Mouse (Mus musculus): ENCODE measurements around the gene Hist1h4f.
A peak's percentile ranks its signal among the peaks of the same experiment; 100 is the strongest.
"Not testable (repeated sequence)": the region's sequence is repeated elsewhere in the genome, so short reads cannot be mapped to it uniquely, and the experiment has no call there.

Hist1h4f gene

GRCm38 (mm10) chr13:23551146-23551834 is at the start of gene Hist1h4f:
Gene Hist1h4f (minus strand): TSS chr13:23551648.
- DNase-seq (ENCODE audit: low spot score in 2 of 2), result peak; percentile 84

GRCm38 (mm10) chr13:23597957-23598356 is 46.5 kb upstream of the Hist1h4f start:
- peak; percentile 64 to 77 for DNase-seq (ENCODE audit: low spot score in 2 of 2)

- DNase-seq (ENCODE audit: low spot score in 2 of 2), result no peak
Observed at GRCm38 (mm10) chr13:23595622-23596372, 44.3 kb upstream of the Hist1h4f start.

GRCm38 (mm10) chr13:23595185-23595584 is 43.7 kb upstream of the Hist1h4f start:
- DNase-seq (ENCODE audit: low spot score in 2 of 2), result no peak

GRCm38 (mm10) chr13:23593051-23593770 is 41.8 kb upstream of the Hist1h4f start:
- DNase-seq (ENCODE audit: low spot score in 2 of 2), result no peak

GRCm38 (mm10) chr13:23592614-23593013 is 41.2 kb upstream of the Hist1h4f start:
- DNase-seq (ENCODE audit: low spot score in 2 of 2), result no peak

GRCm38 (mm10) chr13:23591886-23592285 is 40.4 kb upstream of the Hist1h4f start:
- DNase-seq (ENCODE audit: low spot score in 2 of 2), result not testable (repeated sequence)

- DNase-seq (ENCODE audit: low spot score in 2 of 2), result no peak
Observed at GRCm38 (mm10) chr13:23591206-23591605, 39.8 kb upstream of the Hist1h4f start.

GRCm38 (mm10) chr13:23586940-23587225 is 35.4 kb upstream of the Hist1h4f start:
- DNase-seq (ENCODE audit: low spot score in 2 of 2), result no peak

GRCm38 (mm10) chr13:23586099-23586939 is 34.9 kb upstream of the Hist1h4f start:
- no peak for DNase-seq (ENCODE audit: low spot score in 2 of 2)

GRCm38 (mm10) chr13:23585442-23586098 is 34.1 kb upstream of the Hist1h4f start:
- peak in 1 of 2 experiments; percentile 72 for DNase-seq (ENCODE audit: low spot score in 2 of 2)

GRCm38 (mm10) chr13:23585029-23585441 is 33.6 kb upstream of the Hist1h4f start:
- peak; percentile 78 to 79 for DNase-seq (ENCODE audit: low spot score in 2 of 2)

GRCm38 (mm10) chr13:23584331-23584730 is 32.9 kb upstream of the Hist1h4f start:
- DNase-seq (ENCODE audit: low spot score in 2 of 2), result no peak

- no peak for DNase-seq (ENCODE audit: low spot score in 2 of 2)
Observed at GRCm38 (mm10) chr13:23583387-23584068, 32.1 kb upstream of the Hist1h4f start.

GRCm38 (mm10) chr13:23582219-23583056 is 31.0 kb upstream of the Hist1h4f start:
- no peak for DNase-seq (ENCODE audit: low spot score in 2 of 2)

- peak; percentile 98 to 100 for DNase-seq (ENCODE audit: low spot score in 2 of 2)
Observed at GRCm38 (mm10) chr13:23581408-23582218, 30.2 kb upstream of the Hist1h4f start, which contains the start of gene Hist1h4d. Gene Hist1h4d (plus strand): TSS chr13:23581598.

GRCm38 (mm10) chr13:23577835-23578234 is 26.4 kb upstream of the Hist1h4f start:
- no peak for DNase-seq (ENCODE audit: low spot score in 2 of 2)

- DNase-seq (ENCODE audit: low spot score in 2 of 2), result no peak
Observed at GRCm38 (mm10) chr13:23576906-23577639, 25.6 kb upstream of the Hist1h4f start.
